Mouse (Mus musculus): Measurements from ENCODE around the gene Ptpn13.

Gene Ptpn13

DNA sequence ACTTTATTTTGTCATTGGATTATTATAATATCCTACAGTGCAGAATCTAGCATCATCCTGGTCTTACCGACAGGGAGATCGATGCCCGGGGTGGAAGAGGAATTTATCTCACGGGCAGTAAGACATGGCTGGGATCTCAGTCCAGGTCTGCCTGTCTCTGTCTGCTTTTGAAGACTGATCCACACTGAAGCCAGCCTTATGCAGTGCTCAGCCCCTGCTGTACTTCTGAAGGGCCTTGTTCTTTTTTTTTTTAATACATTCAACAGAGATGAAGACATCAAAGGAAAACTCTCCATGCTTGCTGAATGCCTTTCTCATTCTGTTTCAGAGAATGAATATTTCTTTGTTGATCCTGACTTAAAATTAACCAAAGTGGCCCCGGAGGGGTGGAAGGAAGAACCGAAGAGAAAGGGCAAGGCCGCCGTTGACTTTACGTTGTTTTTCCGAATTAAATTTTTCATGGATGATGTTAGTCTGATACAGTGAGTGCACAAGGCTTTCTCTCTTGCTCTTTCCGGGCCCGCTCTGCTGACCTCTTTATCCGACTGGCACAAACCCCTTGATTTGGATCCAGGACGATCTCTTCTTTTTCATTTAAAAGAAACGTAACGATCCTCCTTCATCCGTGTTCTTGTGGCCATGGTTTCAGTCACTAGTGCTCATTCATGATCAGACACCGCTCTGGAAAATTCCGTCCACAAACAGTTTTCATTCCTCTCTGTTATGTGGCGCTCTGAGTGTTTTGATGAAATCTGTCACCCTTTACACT is 101.9 kb downstream of the Ptpn13 start:
- no peak for DNase-seq

DNA sequence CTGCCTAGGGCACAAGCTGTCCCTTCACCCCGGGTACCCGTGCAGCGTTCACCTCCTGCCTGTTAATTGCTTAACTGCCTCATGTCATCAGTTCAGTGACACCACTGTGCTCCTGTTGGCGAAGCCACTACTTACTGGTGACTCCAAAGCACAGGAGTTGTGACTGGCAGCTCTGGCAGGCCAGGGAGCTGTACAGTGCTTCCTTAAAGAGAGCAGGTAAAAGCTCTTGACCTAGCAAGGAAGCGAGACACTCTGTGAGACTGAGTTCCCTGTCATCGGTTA is 102.4 kb downstream of the Ptpn13 start:
- DNase-seq: no peak

DNA sequence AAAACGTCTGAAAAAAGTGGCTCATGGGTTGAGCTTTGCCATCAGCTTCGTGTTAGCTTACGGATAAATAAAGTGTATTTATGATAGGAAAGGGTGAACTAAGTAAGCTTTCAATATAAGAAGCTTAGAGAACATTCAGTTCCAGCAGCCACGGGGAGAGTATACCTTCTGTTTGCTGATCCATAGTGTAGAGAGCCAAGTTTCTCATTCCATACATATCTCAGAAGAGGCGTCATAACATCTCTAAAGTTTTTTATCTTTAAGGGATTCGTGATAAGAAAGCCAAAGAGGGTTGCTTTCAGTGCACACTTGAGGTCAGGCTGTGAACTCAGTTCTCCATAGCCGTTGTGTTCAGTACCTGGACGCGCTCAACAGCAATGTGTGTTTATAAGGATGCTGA is 105.2 kb downstream of the Ptpn13 start:
- no peak for DNase-seq

DNA sequence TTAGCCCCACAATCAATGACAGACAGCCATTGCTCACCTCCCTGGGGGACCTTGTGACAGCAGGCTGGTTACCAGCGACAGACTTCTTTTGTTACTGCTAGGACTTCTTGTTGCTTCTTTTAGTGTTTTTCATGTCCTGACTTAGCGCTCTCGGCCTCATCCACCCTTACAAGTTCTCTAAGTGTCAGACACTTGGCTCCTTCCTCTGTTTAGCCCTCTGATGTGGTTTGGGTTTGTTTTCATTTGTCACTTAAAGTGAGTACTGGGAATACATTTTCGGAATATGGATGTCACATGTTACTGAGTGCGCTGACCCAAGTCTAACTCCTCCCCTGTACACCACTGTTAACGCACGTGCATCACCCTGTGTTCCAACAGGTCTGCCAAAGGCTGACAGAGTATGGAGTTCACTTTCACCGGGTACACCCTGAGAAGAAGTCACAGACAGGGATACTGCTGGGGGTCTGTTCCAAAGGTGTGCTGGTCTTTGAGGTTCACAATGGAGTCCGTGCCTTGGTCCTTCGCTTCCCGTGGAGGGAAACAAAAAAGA is 107.9 kb downstream of the Ptpn13 start:
- no peak for DNase-seq

DNA sequence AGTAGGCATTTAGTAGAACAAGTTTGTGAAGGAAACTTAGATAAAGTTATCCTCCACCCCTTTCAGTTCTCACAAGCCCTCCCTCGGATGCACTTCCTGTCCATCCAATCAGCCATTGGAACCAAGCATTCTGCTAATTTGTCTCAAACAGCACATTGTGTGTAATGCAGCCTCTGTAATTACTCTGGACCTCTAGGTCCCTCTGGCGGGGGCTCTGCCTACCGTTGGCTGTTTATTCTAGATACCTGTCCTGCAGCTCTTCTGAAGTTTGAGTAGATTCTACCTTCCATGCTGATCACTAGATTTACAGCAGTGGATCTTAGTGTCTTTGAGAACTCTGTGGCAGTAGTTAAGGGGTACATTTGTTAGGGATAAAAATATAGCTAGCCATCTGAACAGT is 109.5 kb downstream of the Ptpn13 start:
- DNase-seq: no peak

DNA sequence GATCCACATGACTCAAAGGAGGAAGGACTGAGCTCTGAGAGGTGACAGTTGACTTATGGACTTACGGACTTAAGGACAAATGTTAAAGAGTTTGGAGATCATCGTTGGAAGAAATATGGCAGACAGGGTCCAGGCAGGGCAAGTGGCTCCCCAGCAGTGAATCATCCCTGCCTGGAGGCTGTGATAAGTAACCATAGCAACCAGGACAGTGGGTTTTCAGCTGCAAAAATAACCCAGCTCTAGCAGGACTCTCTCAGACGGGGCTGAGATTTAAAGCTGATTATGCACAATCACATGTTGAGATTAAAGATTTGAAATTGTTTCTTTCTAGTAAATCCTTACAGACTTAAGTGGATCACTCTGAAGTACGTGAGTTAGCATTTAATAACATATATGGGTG is 112.4 kb downstream of the Ptpn13 start:
- DNase-seq: no peak

DNA sequence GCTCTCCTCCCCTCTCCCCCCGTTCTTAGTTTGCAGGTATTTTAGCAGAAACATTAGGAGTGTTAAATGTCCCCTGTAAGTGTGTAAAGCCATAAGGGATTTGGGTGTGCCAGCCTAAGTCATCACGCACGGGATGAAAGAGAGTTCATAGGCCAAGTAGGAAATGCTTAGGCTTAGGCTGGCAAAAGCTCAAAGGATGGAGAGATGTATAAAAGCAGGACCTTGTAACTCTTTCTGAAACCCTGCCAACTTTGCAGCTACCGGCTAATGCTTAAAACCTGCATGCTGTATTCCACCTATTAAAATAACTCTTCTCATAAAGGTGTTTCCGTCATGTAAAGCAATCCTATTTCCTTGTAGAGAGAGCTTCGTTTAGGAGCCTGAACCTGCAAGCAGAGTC is 115.6 kb downstream of the Ptpn13 start:
- no peak for DNase-seq

DNA sequence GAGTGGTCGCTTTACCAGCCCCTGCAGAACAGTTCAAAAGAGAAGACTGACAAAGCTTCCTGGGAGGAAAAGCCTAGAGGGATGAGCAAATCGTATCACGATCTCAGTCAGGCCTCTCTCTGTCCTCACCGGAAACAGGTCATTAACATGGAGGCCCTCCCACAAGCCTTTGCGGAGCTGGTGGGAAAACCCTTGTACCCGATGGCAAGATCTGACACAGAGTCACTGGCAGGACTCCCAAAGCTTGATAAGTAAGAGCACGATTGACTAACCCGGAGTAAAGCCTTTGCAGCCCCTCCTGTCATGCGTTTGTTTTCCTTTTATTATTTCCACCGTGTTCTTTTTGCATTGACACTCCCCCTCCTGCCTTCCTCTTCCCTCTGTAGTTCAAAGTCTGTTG is 116.1 kb downstream of the Ptpn13 start:
- DNase-seq: no peak

DNA sequence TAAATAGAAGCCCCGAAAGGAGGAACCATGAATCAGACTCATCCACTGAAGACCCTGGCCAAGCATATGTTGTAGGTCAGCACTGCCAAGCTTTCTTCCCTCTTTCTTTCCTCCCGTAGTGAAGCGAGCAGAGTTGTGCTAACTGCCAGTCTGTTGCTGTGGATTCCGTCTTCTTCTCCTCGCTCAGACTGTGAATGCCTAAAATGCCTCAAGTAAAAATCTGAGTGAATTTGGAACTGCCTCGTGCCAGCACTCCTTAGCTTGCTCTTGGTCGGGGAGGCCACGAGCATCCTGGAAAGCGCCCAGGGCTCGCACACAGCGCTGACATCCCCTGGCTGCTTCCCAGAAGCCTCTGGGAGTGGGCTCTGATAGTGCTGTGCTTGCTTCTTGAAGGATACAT is 116.5 kb downstream of the Ptpn13 start:
- no peak for DNase-seq

DNA sequence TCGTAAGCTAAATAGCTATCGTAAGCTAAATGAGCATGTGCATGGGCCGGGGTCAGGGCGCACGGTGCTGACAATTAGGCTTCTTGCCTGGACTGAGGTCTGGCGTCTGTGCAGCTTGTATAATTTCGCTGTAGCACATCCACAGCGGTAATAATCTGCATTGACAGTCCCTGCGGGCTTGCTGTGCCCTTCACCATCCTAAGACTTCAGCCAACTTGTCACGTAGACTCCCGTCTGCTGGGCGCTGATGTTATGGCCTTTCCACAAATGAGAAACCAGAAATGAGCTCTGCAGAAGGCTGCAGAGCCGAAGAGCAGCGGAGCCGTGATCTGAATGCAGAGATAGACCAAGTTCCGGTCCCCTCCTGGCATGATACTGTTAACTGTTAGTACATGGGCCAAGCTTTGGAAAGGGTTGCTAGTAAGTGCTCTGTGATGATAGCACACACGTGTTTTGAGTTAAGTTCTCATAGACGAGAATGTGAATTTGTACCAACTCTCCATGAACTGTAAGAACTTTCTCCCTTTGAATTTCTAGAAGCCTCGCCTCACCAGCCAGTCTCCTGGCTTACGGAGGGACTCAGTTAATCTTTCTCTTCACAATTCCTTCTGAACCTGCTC is 120.5 kb downstream of the Ptpn13 start:
- no peak for DNase-seq

DNA sequence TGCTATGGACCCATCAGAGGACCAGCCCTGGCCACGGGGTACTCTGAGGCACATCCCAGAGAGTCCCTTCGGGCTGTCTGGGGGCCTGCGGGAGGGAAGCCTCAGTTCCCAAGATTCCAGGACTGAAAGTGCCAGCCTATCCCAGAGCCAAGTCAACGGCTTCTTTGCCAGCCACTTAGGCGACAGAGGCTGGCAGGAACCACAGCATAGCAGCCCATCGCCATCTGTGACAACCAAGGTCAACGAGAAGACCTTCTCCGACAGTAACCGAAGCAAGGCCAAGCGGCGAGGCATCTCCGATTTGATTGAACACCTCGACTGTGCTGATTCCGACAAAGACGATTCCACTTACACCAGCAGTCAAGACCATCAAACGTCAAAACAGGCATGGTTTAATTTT is 129.8 kb downstream of the Ptpn13 start:
- DNase-seq: no peak

DNA sequence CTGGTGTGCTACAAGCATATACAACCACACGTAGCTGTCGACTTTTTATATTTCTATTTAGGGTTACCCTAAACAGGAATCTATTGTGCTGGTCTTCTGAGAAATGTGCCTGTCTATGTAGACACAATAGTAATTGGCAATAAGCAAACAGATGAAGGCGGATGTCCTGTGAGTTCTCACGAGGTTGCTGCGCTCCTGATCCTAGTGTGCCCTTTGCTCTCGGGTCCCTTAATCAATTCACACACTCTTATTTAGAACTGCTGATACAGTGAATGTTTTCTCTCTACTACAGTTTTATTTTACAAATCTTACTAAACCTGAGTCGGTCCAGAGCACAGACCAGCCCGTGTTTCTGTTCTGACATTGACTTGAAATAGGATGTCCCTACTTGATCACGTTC is 135.6 kb downstream of the Ptpn13 start:
- DNase-seq: no peak

DNA sequence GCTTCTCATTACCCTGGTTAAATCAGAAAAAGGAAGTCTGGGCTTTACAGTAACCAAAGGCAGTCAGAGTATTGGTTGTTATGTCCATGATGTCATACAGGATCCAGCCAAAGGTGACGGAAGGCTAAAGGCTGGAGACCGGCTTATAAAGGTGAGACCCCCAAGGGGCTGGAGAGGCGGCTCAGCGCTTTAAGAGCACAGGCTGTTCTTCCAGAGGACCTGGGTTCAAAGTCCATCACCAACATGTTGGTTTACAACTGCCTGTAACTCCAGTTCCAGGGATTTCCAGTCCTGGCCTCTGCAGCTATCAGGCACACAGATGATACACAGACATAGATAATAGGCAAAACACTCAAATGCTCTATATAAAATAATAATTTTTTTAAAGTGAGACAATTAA is 143.0 kb downstream of the Ptpn13 start:
- no peak for DNase-seq

DNA sequence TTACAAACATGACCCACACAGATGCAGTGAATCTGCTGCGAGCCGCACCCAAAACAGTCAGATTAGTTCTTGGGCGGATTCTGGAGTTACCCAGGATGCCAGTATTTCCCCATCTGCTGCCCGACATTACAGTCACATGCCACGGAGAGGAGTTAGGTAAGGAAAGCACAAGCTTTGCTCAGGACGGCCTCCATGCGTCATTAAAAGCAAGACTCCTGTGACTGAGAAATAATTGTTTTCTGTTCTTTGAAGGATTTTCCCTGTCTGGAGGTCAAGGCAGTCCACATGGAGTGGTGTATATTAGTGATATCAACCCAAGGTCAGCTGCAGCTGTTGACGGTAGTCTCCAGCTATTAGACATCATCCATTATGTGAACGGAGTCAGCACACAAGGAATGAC is 144.5 kb downstream of the Ptpn13 start:
- DNase-seq: no peak

DNA sequence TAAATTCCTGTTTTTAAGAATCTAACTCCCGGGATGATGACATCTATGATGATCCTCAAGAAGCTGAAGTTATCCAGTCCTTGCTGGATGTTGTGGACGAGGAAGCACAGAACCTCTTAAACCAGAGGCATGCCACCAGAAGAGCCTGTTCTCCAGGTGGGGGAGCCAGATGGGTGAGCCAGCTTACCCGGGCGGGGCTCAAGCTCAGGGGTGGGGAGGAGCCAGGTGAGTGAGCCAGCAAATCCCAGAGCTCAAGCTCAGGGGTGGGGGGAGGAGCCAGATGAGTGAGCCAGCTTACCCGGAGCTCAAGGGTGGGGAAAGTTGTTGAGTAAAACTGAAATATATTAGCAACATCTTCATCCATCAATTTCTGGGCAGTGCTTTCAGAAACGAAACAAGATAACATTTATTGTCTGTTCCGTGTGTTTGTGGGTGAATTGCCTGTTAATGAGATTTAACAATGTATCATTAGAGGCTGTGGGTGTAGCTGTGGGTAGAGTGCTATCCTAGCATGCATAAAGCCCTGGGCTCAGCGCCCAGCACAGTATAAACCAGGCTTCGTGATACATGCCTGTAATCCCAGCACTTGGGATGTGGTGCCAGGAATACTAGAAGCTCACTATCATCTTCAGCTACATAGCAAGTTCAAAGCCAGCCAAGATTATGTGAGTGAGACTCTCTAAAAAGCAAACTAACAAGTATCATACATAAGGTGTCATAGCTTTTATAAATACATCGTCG is 154.9 kb downstream of the Ptpn13 start:
- DNase-seq: peak; percentile 52

DNA sequence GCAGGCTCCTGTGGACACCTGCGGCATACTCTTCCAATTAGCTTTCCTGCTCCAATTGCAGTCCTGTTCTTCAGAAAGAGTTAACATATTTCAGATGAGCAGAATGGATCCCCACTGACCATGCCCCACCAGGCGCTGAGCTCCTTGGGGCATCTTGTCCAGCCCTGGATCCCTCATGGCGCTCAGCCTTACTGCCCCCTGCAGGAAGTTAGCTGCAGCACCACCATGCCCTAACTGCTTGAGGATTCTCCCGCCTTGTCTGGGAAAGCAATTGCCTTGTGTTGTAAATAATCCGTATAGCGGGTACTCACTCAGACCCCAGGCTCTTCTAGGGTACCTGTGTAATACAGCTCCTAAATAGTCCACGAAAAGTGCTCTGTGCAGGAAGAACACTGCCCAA is 162.2 kb downstream of the Ptpn13 start:
- no peak for DNase-seq

DNA sequence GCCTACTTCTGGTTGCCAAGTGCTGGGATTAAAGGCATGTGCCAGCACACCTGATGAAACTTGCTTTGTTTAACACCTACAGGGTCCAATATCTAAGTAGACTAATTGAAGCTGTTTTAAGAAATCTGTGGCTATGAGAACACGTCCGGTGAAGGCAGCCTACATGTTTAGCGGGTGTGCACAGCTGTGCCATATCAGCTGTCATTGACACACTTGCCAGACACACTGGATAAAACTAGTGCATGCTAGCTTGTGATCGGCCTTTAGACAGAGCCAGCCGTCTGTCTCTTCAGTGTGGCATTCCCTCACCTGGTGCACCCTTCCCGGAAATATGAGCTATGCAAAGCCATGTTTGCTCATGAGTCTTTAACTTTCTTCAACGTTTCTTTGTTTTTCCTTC is 166.9 kb downstream of the Ptpn13 start:
- DNase-seq: no peak

DNA sequence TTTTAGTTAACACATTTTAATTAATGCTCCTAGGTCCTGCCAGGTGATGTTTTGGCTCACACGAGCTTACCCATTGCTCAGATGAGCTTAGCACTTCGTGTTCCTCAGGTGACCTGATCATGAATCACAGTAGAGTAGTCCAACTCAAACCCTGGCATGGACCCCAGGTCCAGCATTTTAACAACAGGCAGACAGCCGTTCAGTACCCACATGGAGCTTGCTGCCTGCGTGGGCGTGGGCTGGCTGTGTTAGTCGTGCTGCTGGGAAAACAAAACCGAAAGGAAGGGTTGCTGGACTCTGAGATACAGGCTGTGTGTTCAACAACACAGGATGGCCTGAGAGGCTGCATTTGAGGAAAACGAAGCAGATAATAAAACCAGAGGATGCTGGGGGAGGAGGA is 167.7 kb downstream of the Ptpn13 start:
- peak; percentile 22 for DNase-seq

DNA sequence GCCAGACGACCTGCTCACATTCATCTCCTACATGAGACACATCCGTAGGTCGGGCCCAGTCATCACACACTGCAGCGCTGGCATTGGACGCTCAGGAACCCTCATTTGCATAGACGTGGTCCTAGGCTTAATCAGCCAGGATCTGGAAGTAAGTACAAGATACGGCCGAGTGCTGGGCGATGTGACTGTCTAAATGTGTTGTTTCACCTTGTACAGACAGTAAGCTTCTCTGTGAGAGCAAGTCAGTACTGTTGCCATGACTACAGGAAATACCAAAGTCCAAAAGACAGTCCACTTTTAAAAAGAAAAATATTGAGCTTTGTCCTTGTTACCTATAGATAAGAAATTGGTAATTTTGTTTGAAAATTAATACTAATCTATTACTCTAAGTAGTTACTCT is 168.6 kb downstream of the Ptpn13 start:
- DNase-seq: no peak

DNA sequence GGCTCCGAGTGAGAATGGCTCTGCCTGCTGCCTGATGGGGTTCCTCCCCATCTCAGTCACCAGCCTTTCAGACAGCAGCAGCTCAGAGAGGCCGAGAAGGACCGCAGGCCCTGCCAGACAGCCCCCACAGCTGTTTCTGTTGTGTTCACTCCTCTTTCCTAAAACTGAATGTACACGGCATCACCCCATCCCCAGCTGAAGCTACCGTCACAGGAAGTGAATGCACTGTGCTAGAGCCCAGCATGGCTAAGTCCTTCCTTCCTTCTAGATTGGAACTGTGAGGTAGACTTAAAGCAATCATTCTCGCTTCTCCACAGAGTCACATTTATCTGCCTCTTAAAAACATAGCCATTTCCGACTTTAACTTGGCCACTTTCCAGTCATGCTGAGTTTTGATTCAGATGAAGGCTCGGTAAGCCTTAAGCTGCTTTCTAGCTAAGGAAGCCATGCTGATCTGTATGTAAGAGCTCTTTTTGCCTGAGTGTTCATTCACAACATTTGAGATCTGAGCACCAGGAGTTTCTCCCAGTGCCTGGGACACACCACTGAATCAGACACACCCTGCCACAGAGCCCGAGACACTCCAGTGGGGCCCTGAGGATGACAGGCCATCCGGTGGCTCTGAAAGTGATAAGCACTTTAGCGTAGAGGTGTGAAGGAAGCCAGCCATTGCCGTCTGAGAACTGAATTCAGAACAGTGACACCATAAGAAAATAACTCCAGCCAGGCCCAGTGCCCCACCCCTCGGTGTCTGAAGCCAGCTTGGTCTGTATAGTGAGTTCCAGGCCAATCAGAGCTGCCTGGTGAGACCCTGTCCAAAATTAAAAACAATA is 170.6 kb downstream of the Ptpn13 start:
- no peak for DNase-seq

DNA sequence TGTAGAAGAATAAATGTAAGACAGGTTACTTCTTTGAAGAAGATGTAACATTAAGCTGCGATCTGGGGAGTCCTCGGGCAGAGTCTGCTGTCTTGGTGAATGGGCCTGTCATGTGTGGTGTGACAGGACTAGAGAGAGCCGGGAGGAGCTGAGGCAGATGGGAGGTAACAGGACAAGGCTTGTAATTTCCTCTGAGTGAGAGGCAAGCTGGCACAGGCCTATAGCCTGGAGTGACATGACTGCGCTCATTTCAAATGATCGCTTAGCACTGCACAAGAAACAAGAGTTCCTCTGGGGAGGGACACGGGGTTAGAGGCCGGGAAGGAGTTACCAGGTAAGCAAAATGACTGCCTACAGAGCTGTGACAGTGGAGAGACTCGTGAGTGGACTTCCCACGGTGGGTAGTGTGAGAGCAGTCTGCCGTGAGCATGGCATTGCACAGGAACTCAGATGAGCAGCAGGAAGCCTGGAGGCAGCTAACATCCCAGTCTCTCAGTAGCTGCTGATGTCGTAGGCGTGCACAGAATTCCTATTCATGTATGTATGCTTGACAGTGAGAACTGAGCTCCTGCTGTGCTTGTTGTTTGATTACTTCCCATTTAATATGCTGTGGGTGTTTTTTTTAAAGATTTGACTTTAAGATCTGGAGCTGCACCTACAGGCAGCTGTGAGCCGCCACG is 171.6 kb downstream of the Ptpn13 start:
- DNase-seq: no peak

DNA sequence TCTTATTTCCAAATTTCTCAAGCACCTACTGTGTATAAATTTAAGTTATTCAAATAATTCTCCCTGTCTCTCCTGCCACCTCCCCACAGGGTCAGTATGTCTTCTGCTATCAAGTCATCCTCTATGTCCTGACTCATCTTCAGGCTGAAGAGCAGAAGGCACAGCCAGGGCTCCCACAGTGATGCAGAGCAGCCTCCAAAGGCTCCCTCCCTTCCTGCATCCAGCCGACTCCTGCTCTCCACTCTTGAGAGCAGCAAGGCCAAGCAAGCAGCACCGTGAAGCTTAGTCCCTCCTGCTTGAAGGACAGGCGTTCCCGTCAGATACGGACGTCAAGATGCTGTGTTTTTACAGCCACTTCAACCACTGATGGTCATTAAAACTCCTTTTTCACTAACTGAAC is 172.6 kb downstream of the Ptpn13 start:
- DNase-seq: no peak

DNA sequence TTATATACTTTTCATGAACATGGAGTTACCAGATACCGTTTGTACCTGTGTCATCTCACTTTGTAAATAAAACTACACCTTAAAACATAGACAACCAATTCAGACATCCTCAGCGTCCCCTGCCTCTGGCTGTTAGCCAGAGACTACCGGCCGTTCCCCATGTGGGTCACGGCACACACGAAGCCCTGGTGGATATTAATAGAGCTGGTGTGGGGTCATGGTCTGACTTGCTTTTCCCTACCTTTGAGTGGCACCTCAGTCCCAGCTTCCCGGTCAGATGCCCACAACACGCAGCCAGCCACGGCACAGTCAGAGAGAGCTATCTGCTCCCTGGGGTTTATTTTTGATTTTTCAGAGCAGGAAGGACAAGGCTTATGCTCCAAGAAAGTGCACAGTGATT is 173.3 kb downstream of the Ptpn13 start:
- no peak for DNase-seq
